Mouse (Mus musculus) ES-Bruce4 (cell line): ENCODE measurements at regions not wholly inside any gene's neighbourhood (a gene's known extent, or its start where the extent isn't known, plus 50 kb on each side); places are given as distances from the start of the nearest gene placed in this dataset.

ENCODE experiments used
- H3K27ac ChIP-seq: 2 replicates; pipeline ENCODE4 v1.5.1; 2012; ENCODE audit warnings: low read length, inconsistent platforms; ENCODE audit not compliant: insufficient read depth
- H3K27me3 ChIP-seq: 2 replicates; pipeline ENCODE4 v1.6.1; 2012; ENCODE audit warnings: mild to moderate bottlenecking, low read length, inconsistent platforms; ENCODE audit not compliant: control insufficient read depth, poor library complexity, insufficient read depth, severe bottlenecking
- H3K36me3 ChIP-seq: 2 replicates; pipeline ENCODE4 v1.6.1; 2012; ENCODE audit warnings: inconsistent platforms, mild to moderate bottlenecking, low read length, moderate library complexity; ENCODE audit not compliant: control insufficient read depth, poor library complexity, insufficient read depth, severe bottlenecking
- H3K4me1 ChIP-seq: one replicate; pipeline ENCODE4 v1.8.1; 2011; ENCODE audit warnings: low read length; ENCODE audit not compliant: control insufficient read depth, insufficient read depth
- H3K4me3 ChIP-seq: 2 replicates; pipeline ENCODE4 v1.5.1; 2011; ENCODE audit warnings: low read depth, mild to moderate bottlenecking, low read length
- H3K9ac ChIP-seq: 2 replicates; pipeline ENCODE4 v1.6.1; 2012; ENCODE audit warnings: low read depth, mild to moderate bottlenecking, inconsistent platforms; ENCODE audit not compliant: poor library complexity, severe bottlenecking
- H3K9me3 ChIP-seq: replicated peaks from 2 replicates; pipeline ENCODE4 v1.6.1; 2012; ENCODE audit warnings: mild to moderate bottlenecking, low read length, inconsistent platforms; ENCODE audit not compliant: control insufficient read depth, poor library complexity, insufficient read depth, severe bottlenecking
- CTCF ChIP-seq: IDR thresholded peaks from one replicate; pipeline ENCODE4 v1.8.1; 2011; ENCODE audit warnings: low read depth, low read length
- EP300 ChIP-seq: IDR thresholded peaks from 2 replicates; pipeline ENCODE4 v1.6.1; 2011; ENCODE audit warnings: low read depth, low read length; ENCODE audit not compliant: insufficient read depth
- POLR2A ChIP-seq: IDR thresholded peaks from one replicate; pipeline ENCODE4 v1.8.1; 2011; ENCODE audit warnings: low read length; ENCODE audit not compliant: insufficient read depth

DNA sequence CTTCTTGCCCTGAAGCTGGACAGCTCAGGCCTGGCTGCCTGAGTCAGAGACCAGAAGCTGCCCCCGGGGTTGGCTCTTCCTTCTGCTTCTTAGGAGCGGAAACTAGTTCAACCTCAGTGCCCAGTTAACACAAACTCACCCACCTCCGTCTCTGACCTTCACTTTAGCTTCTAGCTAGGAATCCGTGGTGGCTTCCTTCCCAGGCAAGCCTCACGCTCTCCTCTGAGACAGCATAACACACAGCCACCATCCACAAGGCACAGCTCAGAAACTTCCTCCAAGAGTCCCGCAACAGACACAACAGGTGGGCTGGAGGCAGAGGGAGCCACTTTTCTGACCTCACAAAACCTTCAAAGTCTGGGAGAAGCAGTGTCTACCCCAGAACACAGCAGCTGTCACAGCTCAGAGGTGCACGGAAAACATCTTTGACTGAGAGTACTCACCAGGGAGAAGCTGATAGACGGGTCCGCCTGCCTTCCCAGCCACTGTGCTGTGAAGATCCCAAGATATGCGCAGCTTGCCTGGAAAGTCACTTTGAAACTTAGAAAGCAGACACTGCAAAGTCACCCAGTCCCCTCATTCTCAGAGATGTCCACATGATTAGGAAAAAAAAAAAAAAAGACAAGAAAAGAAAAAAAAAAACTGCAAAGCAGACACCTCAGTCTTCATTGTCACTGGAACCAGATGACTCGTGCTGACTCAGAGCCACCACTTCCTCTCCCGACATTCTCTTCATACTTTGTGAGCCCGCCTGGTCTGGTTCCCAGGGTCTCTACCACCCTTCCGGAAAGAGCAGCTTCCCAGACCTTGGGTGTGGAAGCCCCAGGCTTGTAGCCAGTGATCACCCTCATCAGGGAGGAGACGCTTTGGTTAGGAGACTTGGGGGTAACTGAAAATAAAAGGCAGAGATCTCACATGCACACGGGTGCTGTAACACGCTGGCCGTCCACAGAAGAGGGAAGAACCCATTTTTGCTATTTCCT lies 162.1 kb upstream of the Spdye4c start:
- Histone ChIP-seq H3K9ac (peak overlapping the region; percentile 20; the same call in 1 of the 2 replicates), H3K4me1 (peaks cover 6% of the 10 kb centered on the region), H3K27me3 (no peaks in the 10 kb centered on the region), H3K27ac (peak overlapping the region; percentile 8; the same call in 1 of the 2 replicates), H3K9me3 (no peaks in the 10 kb centered on the region), H3K36me3 (no peaks in the 10 kb centered on the region), H3K4me3 (peak overlapping the region; percentile 36)
- TF ChIP-seq EP300 = peak; percentile 78
- no peak for TF ChIP-seq CTCF

DNA sequence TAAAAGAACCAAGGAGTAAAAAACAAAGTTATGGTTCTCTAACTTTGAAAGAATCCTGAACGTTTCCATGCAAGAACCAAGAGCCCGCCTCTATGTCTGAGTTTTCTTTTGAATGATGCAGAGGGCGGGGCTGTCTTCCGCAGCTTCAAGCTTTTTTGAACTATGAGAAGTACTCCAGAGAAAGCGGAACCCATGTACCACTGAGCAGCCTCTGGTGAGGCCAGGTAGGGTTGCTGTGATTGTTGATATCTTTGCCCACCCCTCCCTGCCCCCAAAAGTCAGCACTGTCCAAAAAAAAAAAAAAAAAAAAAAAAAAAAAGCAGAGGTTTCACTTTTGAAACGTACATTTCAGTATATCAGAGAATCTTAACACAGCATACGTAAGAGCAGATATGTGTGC lies 161.2 kb upstream of the Spdye4c start:
- Histone ChIP-seq H3K9ac (no peak overlapping the region), H3K4me1 (peaks cover 8% of the 10 kb centered on the region), H3K9me3 (no peaks in the 10 kb centered on the region), H3K27ac (no peak overlapping the region), H3K36me3 (no peaks in the 10 kb centered on the region), H3K27me3 (no peaks in the 10 kb centered on the region), H3K4me3 (no peak overlapping the region)
- TF ChIP-seq CTCF = no peak
- no peak for TF ChIP-seq POLR2A
- TF ChIP-seq EP300 = no peak

DNA sequence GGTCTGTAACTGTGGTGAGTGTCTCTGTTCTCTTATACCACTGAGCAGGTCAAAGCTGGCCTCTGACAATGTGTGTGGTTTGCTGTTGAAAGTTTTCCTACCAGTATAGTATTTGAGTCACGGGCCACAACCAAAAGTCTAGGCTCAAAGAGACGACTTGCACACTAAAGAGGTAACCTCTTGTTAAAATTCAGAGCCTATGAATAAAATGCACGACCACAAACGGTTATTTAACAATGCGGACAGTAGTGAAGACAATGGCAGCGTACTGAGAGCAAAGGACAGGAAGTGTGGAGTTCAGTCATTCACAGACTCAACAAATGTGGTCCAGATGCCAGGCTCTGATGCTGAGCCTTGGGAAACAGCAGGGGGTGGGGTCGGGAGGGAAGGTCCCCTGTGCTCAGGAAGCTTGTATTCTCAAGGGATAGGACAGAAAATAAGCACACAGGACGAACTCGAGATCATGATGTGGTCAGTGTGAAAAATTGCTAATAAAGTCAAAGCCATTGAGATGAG lies 160.2 kb upstream of the Spdye4c start:
- no peaks in the 10 kb centered on the region for H3K9me3 ChIP-seq
- no peak overlapping the region for H3K9ac ChIP-seq
- H3K27ac ChIP-seq = no peak overlapping the region
- no peak overlapping the region for H3K4me3 ChIP-seq
- H3K4me1 ChIP-seq = peaks cover 8% of the 10 kb centered on the region
- H3K36me3 ChIP-seq = no peaks in the 10 kb centered on the region
- H3K27me3 ChIP-seq = no peaks in the 10 kb centered on the region
- TF ChIP-seq CTCF = no peak
- TF ChIP-seq EP300 = peak; percentile 77

DNA sequence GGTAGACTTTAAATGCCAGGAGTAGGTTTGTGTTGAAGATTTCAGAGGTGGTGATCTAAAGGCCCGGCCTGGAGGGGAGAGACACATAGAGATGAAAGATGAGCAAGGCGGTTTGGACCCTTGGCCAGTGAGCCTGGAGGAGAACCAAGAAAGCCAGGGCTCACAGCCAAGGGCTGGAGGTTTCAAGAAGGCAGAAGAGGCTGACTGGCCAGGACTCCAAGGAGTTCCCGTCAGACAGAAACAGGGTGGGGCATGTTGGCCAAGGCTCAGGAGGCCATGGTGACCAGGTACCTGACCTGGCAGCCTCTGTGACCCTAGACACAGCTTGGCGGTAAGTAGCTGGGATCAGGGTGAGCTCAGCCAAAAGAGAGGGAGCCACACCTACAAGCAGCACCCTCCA lies 159.3 kb upstream of the Spdye4c start:
- peaks cover 8% of the 10 kb centered on the region for H3K4me1 ChIP-seq
- no peaks in the 10 kb centered on the region for H3K9me3 ChIP-seq
- TF ChIP-seq EP300 (no peak), CTCF (no peak), POLR2A (no peak)
- H3K27ac ChIP-seq = no peak overlapping the region
- H3K9ac ChIP-seq = no peak overlapping the region
- H3K36me3 ChIP-seq = no peaks in the 10 kb centered on the region
- no peak overlapping the region for H3K4me3 ChIP-seq
- H3K27me3 ChIP-seq = no peaks in the 10 kb centered on the region

DNA sequence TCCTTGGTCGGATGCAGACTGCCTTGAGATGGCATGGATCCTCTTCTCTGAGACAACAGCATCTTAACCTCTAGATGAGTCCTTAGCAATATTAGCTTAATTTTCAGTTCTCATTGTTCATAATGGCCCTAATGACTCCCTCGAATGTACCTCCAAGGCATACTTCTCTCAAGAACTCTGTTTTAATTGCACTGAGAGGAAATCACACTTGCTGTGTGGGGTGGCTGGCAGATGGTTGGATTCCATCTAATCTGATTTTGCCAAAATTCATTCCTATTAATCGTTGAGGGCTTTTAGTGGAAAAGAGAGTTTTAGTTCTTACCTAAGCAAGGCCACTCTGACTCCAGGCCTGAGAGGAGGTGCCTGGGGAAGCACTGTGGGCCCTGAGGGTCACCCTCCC lies 158.3 kb upstream of the Spdye4c start:
- Histone ChIP-seq H3K4me3 (no peak overlapping the region), H3K27ac (no peak overlapping the region), H3K27me3 (no peaks in the 10 kb centered on the region), H3K9me3 (no peaks in the 10 kb centered on the region), H3K36me3 (no peaks in the 10 kb centered on the region), H3K4me1 (peaks cover 8% of the 10 kb centered on the region), H3K9ac (no peak overlapping the region)
- TF ChIP-seq POLR2A = no peak
- no peak for TF ChIP-seq CTCF
- no peak for TF ChIP-seq EP300

DNA sequence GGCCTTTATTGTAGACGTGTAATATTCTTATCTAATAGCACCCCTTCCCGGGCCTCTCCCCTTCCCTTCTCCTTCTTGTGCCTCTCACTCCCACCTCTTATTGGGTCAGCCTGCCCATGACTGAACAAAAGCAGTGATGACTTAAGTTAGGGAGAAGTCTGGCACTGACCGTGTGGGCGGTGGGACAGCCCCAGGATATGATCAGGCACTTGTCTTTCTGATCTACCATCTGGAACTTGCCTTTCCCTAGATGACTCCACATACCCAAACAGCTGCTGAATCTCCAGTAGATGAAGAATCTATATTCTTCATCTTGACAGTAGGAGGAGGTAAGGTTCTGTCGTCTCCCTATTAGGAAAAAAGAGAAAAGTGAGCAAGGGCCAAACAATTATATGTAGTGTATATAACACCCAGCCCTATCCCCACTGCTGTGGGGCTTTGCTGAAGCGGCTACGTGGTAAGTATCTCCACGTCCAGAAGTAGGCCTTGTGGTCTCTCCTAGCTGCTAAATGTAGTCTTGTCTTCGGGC lies 157.4 kb upstream of the Spdye4c start:
- no peaks in the 10 kb centered on the region for H3K27me3 ChIP-seq
- no peak for TF ChIP-seq POLR2A
- H3K27ac ChIP-seq = no peak overlapping the region
- H3K4me3 ChIP-seq = no peak overlapping the region
- H3K9me3 ChIP-seq = no peaks in the 10 kb centered on the region
- no peaks in the 10 kb centered on the region for H3K36me3 ChIP-seq
- H3K9ac ChIP-seq = no peak overlapping the region
- peaks cover 8% of the 10 kb centered on the region for H3K4me1 ChIP-seq
